Mouse (Mus musculus) cerebellum, adult 2 months (tissue): ENCODE measurements around the gene Tctex1d4. TPM values are rescaled to one million over a fixed set of nuclear protein-coding genes. Genes with fewer than 3 reads are reported as not detected.

Experiments used
- DNase-seq, 2 experiments: peaks; one replicate each; pipeline ENCODE4 v3.0.0; 2021
- H3K27ac ChIP-seq: fragments of 200-500 bp; 2 replicates; pipeline ENCODE4 v1.5.1; 2012; ENCODE audit warnings: low read length, control low read depth, inconsistent platforms; ENCODE audit not compliant: insufficient read depth
- H3K27me3 ChIP-seq: fragments of 200-500 bp; 2 replicates; pipeline ENCODE4 v1.6.1; 2012; ENCODE audit warnings: inconsistent platforms, mild to moderate bottlenecking, low read length, moderate library complexity; ENCODE audit not compliant: control insufficient read depth, insufficient read depth
- H3K4me1 ChIP-seq: fragments of 200-500 bp; 2 replicates; pipeline ENCODE4 v1.6.1; 2011; ENCODE audit warnings: low read length; ENCODE audit not compliant: control insufficient read depth, insufficient read depth
- H3K4me3 ChIP-seq: fragments of 200-500 bp; replicated peaks from 2 replicates; pipeline ENCODE3; 2011; ENCODE audit warnings: mild to moderate bottlenecking, low read depth, low read length, control low read depth; ENCODE audit not compliant: insufficient read depth
- CTCF ChIP-seq: fragments of 200-500 bp; IDR thresholded peaks from 2 replicates; pipeline ENCODE4 v1.5.1; 2011; ENCODE audit warnings: low read depth, mild to moderate bottlenecking, control low read depth, low read length, moderate library complexity, borderline replicate concordance; ENCODE audit not compliant: insufficient read depth
- POLR2A ChIP-seq: fragments of 200-500 bp; IDR thresholded peaks from 2 replicates; pipeline ENCODE4 v1.6.1; 2011; ENCODE audit warnings: low read length, control low read depth, borderline replicate concordance; ENCODE audit not compliant: insufficient read depth
- WGBS: fragments of 180-500 bp; shearing (Covaris S2); methylation state at CpG from one replicate; pipeline ENCODE4 v1.1.7; 2018; 5-methylcytosine and 5-hydroxymethylcytosine counted together
- polyA plus RNA-seq: library from polyadenylated mRNA; depleted of rRNA; stranded (reverse); fragments of >200 nt; gene quantifications from 2 replicates; pipeline ENCODE4 v1.2.3, GENCODE M21; 2012

Gene Tctex1d4
- polyA plus RNA-seq, 1 experiment = 0.92 TPM

GRCm38 (mm10) chr4:117120445-117121414 is 5.9 kb upstream of the Tctex1d4 start:
- under 1% methylated on average over 69 of the region's 69 CpGs for WGBS
- Histone ChIP-seq H3K27me3 (no peaks in the 10 kb centered on the region), H3K27ac (peak overlapping the region; percentile 73), H3K4me3 (peak overlapping the region; percentile 74), H3K4me1 (peaks cover 4% of the 10 kb centered on the region)
- TF ChIP-seq POLR2A = peak; percentile 96
- peak; percentile 67; the same call in 1 of the 2 replicates for TF ChIP-seq CTCF
- peak; percentile 92 to 95 for DNase-seq

- peaks cover 8% of the 10 kb centered on the region for H3K4me1 ChIP-seq
- TF ChIP-seq POLR2A = no peak
- TF ChIP-seq CTCF = no peak
- no peak for DNase-seq
- H3K27ac ChIP-seq = no peak overlapping the region
- no peaks in the 10 kb centered on the region for H3K27me3 ChIP-seq
- H3K4me3 ChIP-seq = no peak overlapping the region
- WGBS = 87% methylated on average over 4 of the region's 4 CpGs
These were observed 4.4 kb upstream of the Tctex1d4 start for GRCm38 (mm10) chr4:117122209-117122608.

- TF ChIP-seq CTCF = no peak
- TF ChIP-seq POLR2A = no peak
- H3K27ac ChIP-seq = no peak overlapping the region
- no peak for DNase-seq
- 72% methylated on average over 9 of the region's 9 CpGs for WGBS
- H3K4me1 ChIP-seq = peaks cover 8% of the 10 kb centered on the region
- H3K4me3 ChIP-seq = no peak overlapping the region
- H3K27me3 ChIP-seq = no peaks in the 10 kb centered on the region
These were observed 2.9 kb upstream of the Tctex1d4 start for GRCm38 (mm10) chr4:117123546-117124217.

GRCm38 (mm10) chr4:117124218-117124517 is 2.4 kb upstream of the Tctex1d4 start:
- Histone ChIP-seq H3K4me1 (peaks cover 8% of the 10 kb centered on the region), H3K27me3 (no peaks in the 10 kb centered on the region), H3K4me3 (no peak overlapping the region), H3K27ac (no peak overlapping the region)
- WGBS = 77% methylated on average over 3 of the region's 3 CpGs
- DNase-seq = no peak
- TF ChIP-seq POLR2A = no peak
- no peak for TF ChIP-seq CTCF

- 43% methylated on average over 14 of the region's 14 CpGs for WGBS
- DNase-seq = no peak
- TF ChIP-seq CTCF (no peak), POLR2A (no peak)
- H3K27me3 ChIP-seq = no peaks in the 10 kb centered on the region
- peaks cover 8% of the 10 kb centered on the region for H3K4me1 ChIP-seq
- peak overlapping the region; percentile 34; the same call in 1 of the 2 replicates for H3K27ac ChIP-seq
- H3K4me3 ChIP-seq = no peak overlapping the region
These were observed 1.9 kb upstream of the Tctex1d4 start for GRCm38 (mm10) chr4:117124518-117125347.

- Histone ChIP-seq H3K27ac (peak within 1 kb of the TSS; percentile 38), H3K4me3 (no peak within 1 kb of the TSS), H3K27me3 (no peaks in the 10 kb centered on the region), H3K4me1 (peaks cover 8% of the 10 kb centered on the region)
- DNase-seq = peak in 1 of 2 experiments; percentile 39
- TF ChIP-seq POLR2A (no peak), CTCF (no peak)
- 41% methylated on average over 8 of the region's 8 CpGs for WGBS
These were observed 1.2 kb upstream of the Tctex1d4 start, which contains the start of gene Btbd19 for GRCm38 (mm10) chr4:117125348-117125909. Gene Btbd19, minus strand, starts transcription at chr4:117125725.
